Mouse (Mus musculus) testis, postnatal 14 days (tissue): ENCODE results near the gene Abcd1.
"Not testable (repeated sequence)": the region's sequence is repeated elsewhere in the genome, so short reads cannot be mapped to it uniquely, and the experiment has no call there.

Experiments used
- DNase-seq: peaks from one replicate; pipeline ENCODE4 v3.0.0; 2021; ENCODE audit warnings: low spot score

Abcd1 gene

DNA sequence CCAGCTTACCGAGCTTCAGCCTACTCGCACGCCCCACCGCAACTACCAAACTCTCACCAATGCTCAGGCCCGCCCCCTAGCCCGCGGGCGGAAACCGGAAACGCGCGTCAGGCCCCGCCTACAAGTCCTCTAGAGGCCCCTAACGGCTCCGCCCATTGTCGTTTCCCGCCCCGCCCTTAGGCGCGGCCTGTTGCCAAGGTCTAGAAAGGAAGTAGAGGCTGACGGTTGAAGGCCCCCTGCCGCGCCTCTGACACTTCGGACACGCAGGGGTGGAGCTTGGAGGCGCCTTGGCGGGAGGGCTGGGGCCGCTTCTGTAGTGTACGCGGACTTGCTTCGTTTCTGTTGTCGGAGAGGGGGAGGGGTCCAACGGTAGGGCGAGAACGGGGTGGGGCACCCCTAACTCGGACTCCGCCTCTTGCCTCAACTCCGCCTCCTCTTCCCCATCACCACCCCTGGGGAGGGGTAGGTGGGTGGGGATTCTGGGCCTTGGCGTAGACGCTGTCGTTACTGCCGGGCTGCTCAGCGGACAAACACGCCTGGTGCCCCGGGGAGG is at the start of gene Abcd1, which contains the start of gene Bcap31:
TSS of gene Abcd1 (plus strand) at position 489 of the 553 bp plus-strand sequence.
TSS of gene Bcap31 (minus strand) at position 67 of the 553 bp plus-strand sequence.
- DNase-seq: peak; percentile 93

DNA sequence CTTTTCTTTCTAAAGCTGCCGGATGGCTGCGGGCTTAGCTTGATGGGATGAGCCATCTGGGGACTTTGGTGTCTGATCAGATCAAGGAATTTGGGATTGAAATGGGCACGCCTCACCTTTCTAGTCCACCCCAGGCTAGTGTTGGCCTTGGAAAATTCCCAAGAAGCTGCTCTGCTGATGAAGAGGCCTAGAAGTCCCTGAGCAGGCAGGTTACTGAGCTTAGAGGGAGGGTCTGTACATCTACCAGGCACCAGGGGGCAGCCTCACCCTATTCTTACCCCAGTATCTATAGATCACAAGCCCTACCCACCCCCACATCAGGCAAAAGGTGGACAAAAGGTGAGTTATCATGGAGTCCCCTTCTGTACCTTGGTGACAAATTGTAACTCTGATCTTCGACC is 44.4 kb upstream of the Abcd1 start:
- no peak for DNase-seq

DNA sequence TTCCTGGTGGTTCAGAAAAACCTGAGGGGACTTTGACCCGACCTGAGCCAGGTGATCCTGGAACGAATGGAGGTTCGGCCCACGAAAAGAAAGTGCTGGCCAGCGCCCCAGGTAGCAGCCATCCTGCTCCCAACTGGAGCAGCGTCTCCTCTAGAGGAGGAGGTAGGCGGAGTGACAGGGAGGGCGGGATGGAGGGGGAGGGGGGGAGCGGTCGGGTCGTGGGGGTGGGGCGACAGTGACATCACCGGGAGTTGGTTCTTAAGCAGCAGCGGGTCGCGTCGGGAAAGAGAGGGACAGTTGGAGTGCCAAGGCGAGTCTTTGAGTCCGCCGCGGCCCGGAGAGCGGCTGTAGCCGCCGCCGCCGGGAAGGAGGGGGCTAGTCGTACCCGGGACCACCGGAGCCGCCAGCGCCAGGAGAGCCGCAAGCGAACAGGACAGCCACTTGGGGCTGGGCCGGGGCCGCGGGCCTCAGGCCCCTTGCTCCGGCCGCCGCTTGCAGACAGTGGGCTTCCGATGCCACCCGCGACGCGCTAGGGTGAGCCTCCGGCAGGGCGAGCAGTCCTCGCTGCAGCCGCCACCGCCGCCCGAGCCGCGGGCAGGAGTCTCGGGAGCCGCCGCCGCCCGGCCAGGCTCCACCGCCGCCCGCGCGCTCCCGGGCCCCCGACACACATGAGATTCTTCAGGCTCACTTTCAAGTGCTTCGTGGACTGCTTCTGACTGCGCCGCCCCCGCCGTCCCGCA is 43.3 kb upstream of the Abcd1 start, which contains the start of gene Slc6a8:
TSS of gene Slc6a8 (plus strand) at position 272 of the 740 bp plus-strand sequence.
- peak; percentile 39 for DNase-seq

DNA sequence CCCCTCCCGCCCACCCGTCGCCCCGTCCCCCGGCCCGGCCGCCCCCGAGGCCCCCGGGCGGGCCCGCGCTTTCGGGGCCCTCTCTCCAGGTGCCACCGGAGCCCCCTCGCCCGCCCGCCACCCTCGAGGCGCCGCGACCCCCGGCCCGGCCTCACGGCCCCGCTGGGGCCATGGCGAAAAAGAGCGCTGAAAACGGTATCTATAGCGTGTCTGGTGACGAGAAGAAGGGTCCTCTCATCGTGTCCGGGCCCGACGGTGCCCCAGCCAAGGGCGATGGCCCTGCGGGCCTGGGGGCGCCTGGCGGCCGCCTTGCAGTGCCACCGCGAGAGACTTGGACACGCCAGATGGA is 42.8 kb upstream of the Abcd1 start:
- DNase-seq: no peak

DNA sequence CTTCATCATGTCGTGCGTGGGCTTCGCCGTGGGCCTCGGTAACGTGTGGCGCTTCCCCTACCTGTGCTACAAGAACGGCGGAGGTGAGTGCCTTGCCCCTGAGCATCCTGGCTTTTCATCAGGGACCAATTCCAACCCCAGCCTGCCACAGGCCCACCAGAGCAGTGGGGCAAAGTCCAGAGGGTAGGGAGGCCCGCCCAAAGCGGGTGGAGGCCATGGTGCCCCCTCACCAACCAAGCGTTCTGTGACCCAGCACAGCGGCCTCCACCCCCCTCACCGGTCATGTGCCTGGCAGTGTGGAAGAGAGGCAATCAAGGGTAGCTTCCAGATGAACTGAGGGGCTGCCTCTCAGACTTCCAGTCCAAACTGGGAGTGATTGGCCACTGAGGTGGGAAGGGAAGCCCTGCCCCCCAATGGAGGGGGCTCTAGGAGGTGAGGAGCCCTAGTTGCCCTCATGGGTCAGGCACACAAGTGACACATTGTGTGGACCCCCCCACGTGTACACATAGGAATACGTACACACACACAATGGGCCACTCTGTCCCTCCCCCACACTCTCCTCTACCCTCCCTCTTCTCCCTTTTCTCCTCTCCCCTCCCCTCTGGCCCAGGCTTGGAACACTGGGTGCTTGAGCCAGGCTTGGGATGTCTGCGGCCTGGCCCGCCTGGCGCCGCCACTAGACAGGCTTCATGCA is 42.3 kb upstream of the Abcd1 start:
- peak; percentile 17 for DNase-seq

DNA sequence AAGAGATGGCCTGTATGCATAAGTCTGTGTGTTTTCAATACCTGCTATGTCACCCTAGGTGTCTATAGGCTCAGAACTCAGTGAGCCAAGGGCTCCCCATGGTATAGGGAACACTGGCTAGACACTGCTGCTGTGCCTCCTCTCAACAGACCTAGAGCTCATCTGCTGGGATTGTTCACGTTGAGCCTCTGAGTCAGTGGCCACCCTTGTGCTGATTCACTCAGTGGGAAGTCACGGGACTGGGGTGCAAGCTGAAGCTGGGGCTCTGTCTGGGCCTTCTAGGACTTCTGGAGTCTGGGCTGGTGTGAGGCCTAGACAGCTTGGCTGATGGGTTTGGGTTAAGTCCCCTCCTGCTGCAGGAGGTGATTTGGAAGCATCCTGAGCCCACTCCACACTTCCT is 41.2 kb upstream of the Abcd1 start:
- no peak for DNase-seq

DNA sequence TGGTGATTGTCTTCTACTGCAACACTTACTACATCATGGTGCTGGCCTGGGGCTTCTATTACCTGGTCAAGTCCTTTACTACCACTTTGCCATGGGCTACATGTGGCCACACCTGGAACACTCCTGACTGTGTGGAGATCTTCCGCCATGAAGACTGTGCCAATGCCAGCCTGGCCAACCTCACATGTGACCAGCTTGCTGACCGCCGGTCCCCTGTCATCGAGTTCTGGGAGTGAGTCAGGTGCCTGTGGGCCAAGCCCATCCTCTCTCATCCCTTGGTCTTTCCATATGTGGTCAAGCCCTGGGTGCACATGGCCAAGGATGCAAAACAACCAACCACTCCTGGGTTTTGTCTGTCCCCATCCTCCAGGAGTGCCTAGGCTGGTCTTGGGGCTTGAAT is 39.7 kb upstream of the Abcd1 start:
- no peak for DNase-seq

DNA sequence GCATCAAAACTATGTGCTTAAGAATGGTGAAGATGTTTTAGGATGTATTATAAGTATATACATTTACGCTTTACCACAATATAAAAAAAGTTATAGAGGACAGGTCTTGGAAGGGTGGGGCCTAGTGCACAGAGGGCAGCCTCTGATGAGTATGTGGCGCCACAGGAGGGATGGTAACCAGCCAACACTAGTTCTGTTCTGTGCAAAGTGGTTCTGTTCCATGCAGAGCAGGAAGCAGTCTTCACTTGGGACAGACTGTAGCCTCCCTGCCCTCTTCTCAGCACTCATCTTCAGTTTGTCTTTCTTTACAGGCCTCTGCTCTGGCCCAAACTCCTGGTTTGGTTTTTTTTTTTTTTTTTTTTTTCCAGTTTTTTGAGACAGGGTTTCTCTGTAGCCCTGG is 32.2 kb upstream of the Abcd1 start:
- no peak for DNase-seq

DNA sequence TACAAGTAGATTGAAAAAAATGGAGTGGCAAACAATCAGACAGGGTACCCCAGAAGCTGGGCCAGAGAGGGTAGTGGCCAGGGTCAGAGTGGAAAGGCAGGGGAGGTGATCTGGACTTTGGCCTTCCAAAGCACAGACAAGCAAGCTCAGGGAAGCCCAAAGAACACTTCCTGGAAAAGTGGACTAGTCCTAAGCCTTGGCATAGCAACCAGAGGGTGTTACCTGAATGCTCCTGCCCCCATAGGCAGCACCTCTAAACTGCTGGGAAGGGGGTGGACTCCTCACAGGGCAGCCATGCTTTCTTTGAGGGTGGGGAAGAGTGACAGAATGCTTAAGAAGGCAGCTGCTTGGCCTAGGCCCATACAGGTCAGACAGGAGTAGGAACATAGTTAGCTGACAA is 31.4 kb upstream of the Abcd1 start:
- no peak for DNase-seq

DNA sequence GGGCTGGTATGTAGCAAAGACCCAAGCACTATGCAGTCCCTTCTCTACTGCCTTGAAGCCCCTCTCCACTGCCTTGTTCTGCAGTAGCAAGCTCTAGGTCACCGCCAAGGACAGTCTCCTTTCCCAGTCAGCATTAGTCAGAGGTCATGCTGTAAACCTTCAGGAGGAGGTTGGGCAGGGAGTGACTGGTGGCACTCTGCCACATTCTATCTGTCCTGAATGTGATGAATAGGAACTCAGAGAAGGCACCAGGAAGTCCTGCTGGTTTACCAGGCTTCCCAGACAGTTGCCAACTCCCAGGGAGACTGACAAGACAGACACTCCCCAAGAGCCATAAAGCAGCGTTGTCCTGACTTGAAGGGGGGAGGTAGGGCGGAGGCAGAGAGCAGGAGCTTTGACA is 30.8 kb upstream of the Abcd1 start:
- DNase-seq: peak; percentile 35

DNA sequence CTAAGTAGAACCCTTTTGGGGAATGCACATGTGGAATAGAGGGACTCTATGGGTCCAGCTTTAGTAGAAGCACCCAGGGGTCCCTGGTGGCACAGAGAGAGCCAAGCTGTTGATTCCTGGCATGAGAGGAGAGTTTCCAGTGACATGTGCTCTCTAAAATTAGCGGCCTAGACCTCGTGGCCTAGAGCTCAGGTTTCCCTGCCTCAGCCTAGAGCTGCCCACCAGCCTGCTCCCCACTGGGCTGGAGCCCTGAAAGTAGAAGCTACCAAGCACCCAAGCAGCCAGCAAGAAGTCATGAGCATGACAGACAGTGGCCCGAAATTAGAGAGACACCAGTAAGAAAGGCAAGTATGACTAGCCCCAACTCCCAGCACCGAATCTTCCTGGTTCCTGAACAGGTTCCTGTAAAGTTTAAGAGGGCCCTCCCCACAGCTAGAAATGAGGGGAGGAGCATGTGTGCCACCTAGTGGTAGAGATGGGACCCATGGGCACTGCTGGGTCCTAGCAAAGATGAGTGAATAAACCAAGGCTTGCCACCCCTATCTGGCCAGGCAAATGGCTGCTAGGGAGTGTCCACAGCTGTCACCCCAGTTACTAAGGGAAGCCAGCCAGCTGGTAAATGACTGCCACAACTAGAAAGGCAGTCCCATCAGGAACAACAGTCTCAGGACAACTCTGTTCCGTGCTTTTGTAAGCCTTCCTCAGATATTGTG is 25.3 kb upstream of the Abcd1 start:
- DNase-seq: no peak

DNA sequence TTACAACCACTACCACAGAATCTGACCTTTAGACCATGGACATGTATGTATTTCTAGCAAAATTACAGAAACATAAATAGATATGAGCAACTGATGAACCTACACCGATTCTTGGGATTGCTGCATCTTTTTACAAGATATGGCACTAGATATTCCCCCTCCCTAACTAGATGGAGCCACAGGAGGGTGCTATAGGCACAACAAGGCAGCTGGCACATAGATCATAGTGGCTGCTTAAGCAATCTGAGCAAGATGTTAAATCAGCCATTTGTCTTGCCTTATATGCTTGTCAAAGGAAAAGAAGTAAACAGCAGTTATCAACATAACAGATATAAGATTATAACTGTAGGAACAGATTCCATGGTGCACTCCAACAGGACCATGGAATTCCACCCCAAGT is 15.9 kb upstream of the Abcd1 start:
- DNase-seq: no peak

DNA sequence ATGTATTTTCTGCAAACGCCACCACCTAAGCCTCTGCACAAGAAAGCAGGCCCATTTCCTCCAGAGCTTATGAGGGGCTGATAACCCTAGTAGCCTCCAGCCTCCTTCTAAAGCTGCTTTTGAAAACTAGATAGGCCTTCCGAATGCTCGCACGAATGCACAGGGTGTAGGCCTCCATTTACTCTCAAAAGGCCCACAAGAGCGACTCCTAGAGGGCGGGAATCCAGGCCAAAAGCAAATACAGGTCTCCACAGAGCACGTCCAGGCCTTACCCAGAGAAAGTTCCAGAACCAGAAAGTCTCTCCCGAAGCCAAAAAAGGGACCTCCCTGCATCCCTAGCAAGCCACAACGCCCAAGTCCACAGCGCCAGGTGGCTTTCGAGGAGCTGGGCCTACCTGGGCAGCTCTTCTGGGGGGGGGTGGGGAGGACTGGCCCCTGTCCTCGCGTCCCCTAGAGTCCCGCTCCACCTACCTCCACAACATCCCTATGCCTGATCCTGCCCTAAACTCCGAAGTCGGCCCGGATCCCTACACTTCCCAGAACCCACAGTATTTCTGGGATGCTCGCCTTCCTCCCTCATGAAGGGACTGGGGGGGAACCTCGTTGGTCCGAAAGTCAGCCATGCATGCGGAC is 805 bp upstream of the Abcd1 start:
- DNase-seq: peak; percentile 22

DNA sequence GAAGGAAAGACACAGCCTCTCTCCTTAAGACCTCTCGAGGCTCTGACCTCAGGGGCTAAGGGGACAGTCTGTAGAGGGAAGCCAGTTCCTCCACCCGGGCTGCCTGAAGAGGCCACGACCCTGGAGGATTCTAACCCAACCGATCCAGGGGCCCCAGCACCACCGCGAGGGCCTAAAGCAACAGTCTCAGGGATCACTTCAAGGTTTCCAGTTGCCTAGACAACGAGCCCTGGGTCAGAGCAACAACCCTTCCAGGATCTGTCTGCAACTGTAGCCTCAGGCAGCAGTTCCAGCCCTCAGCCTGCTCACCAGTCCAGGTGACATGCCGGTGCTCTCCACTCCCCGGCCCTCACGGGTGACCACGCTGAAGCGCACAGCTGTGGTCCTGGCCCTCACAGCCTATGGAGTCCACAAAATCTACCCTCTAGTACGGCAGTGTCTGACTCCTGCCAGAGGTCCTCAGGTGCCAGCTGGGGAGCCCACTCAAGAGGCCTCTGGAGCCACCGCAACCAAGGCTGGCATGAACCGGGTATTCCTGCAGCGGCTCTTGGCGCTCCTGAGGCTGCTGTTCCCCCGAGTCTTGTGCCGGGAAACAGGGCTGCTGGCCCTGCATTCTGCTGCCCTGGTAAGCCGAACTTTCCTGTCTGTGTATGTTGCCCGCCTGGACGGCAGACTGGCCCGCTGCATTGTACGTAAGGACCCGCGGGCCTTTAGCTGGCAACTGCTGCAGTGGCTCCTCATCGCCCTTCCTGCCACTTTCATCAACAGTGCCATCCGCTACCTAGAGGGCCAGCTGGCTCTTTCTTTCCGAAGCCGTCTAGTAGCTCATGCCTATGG is 530 bp downstream of the Abcd1 start:
- DNase-seq: peak; percentile 51

DNA sequence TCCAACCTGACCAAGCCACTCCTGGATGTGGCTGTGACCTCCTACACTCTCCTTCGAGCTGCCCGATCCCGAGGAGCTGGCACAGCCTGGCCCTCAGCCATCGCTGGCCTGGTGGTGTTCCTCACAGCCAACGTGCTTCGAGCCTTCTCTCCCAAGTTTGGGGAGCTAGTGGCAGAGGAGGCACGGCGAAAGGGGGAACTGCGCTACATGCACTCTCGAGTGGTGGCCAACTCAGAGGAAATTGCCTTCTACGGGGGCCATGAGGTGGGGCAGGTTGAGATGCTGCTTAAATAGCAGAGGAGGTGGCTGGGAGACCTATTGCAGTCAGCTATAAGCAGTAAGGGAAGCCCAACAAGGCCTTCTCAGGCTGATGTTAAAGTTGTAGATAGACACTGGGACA is 1.3 kb downstream of the Abcd1 start:
- no peak for DNase-seq

DNA sequence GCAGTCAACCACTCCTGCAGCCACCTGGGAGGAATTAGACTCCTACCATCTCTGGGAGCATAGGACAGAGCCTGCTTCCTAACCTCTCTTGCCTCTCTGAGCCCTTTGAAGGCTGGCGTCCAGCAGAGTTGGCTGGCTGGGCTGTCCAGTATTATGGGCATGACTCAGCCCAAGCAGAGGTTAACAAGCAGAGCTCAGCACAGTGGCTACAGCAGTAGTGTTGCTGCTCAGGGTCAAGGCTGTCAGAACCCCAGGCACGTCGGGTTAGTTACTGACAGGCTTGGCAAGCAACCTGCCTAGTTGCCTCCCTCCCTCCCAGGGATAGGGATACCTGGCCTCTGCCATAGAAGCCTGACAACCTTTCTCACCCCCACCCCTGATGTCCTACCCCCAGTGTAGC is 1.9 kb downstream of the Abcd1 start:
- DNase-seq: no peak

DNA sequence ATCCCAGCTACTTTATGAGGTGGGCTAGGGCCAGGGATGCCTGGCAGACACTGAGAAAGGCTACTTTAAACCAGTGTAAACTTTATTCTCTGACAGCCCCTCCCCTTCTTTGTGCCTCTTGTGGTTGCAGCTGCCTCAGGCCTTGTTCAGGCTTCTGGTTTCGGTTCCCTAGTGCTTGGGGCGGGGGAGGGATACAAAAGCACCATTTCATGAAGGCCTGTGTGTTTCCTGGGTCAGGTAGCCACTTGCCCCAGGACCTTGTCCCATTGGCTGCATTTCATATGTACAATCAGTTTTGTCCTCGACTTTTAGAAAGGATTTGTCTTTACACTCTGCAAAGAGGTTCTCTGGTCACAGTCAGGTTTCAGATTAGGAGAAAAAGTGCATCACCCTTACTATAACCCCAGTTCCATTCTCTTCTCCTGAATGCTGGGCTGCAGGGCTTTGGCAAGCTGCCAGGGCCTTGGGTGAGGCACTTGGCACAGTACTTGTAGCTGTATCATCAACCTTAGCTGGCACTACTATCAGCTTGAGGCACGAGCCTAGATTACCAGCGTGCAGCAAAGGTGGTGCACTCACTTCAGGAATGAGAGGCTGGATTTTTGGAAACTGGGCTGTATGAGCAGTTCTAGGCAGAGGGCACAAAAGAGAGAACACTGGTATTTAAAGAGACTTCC is 2.4 kb downstream of the Abcd1 start:
- no peak for DNase-seq

DNA sequence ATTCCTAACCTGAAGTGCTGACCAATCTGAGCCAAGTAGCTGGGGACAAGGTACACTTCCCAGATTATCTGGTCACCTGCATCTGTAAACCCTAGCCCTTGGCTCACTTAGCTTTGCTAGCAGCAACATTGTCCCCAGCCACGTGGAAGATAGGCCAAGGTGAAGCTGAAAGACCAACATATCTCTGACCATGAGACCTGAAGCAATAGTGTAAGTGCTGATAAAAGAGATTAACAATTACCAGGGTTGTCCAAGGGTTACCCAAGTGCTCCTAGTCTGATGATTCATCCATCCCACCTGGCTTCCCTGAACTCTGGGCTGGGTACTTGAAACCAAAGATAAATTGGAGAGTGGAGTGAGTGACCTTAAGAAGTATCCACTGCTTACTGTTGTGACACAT is 14.5 kb downstream of the Abcd1 start:
- DNase-seq: no peak

DNA sequence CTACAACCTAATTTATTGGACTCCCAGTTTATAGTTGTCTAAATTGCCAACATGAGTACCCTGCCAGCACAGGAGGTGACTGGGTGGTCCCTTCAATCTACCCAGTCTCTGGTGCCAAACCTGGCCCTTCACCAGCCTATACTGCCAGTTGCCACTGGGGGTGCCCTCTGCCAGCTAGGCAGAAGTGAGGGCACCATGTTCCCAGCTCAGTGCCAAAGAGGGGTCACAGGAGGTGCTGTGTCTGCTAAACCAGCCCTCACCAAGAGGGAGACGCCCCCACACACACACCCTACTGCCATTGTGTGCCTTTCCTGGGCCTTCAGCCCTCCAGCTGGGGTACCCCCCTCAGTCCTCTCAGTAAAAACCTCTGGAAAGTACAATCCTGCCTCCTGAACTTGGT is 21.8 kb downstream of the Abcd1 start:
- no peak for DNase-seq

DNA sequence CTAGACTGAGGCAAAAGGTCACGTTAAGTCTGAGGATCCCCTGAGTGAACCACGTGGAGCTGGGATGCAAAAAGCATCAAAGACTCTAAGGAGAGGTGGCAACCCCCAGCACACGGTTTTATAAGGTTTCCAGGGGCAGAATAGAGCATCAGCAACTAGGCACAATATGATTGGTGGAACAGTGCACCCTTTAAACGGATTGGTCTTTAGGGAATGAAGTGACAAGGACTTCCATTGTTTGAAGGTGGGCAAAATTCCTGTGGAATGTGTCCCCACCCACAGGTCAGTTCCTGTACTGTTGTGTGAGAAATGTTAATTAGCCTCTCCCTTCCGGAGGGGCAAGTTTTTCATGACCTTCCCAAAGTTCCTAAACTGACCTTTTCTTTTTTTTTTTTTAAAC is 22.8 kb downstream of the Abcd1 start:
- no peak for DNase-seq

DNA sequence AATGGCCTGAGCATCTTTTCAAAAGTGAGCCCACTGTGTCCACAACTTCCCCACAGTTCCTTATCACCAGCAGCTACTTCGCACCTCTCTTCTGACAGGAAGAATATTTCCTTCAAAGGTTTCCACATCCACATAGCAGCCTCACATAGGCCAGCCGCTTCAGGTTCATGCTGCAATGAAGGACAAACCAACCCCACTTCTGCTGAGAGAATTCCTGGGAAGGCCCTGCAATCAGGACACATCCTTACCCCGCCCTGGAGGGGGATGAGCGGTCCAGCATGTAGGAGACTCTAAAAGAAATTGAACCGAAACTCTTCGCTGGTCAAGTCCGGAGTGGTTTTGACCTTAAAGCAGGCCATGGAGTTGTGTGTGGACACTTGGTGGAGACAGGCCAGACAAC is 23.4 kb downstream of the Abcd1 start:
- not testable (repeated sequence) for DNase-seq
